Mouse (Mus musculus) left cerebral cortex, postnatal 4 days (tissue): ENCODE results near the gene C130050O18Rik. TPM values are rescaled to one million over a fixed set of nuclear protein-coding genes. Genes with fewer than 3 reads are reported as not detected.
"Not testable (repeated sequence)": the region's sequence is repeated elsewhere in the genome, so short reads cannot be mapped to it uniquely, and the experiment has no call there.

Experiments
- DNase-seq: peaks from one replicate; pipeline ENCODE4 v3.0.0-alpha.2; 2022
- intact Hi-C: fragments of 180-260 bp; cut with DNase I; formaldehyde crosslinking; loops from one replicate; pipeline ENCODE4 v1.15.1; 2025
- total RNA-seq, 2 experiments: library from RNA; stranded (reverse); gene quantifications; 2 replicates each; pipeline ENCODE4 v1.2.3; 2021

C130050O18Rik gene
- total RNA-seq, 2 experiments from 2014 or later = not detected

GRCm38 (mm10) chr5:139378986-139379629 is 26.0 kb upstream of the C130050O18Rik start:
- intact Hi-C loops = no loop called here
- peak; percentile 60 for DNase-seq

- intact Hi-C loops = no loop called here
- no peak for DNase-seq
Measured at GRCm38 (mm10) chr5:139379771-139380384, 25.2 kb upstream of the C130050O18Rik start.

- intact Hi-C loops = no loop called here
Measured at GRCm38 (mm10) chr5:139380385-139381248, 24.5 kb upstream of the C130050O18Rik start.

DNA sequence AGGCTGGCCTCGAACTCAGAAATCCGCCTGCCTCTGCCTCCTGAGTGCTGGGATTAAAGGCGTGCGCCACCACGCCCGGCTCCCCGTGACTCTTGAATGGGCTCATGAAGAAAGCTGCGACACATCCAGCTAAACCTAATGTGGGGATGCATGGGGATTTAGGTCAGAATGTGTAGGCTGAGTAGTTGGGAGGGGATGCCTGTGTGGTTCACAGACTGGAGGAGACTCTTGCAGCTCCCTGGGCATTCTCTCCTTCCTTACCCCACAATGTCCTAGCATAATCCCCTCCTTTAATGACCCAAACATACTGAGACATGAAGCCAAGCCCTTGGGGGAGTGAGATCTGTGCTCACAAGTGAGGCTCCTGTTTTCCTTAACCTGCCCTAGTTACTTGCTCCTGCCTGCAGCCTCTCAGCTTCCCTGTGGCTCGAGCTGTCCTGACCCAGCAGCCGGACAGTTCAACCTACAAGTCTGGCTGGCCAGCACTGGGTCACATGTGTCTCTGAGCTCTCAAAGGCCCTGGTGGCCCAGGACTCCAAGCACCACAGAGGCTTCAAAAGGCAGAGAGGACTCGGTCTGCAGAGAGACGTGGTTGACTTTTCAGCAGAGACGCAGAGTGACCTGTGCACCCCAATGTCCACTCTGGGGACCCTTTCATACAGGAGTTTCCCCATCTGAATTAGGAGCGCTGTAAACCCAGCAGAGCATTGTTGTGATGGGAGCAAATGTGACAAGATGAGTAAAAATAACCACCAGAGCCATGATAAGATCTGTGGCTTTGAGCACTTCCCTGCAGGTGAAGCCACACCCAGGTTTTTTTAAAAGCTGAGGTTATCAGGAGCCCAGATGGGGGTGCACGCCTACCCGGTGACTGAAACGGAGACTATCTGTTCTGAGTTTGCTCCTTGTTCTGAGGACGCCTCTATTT is 23.2 kb upstream of the C130050O18Rik start:
- no peak for DNase-seq
- intact Hi-C loops = no loop called here

More at GRCm38 (mm10) chr5:139380385-139381248, 24.5 kb upstream of the C130050O18Rik start:
- peak; percentile 91 for DNase-seq

- no peak for DNase-seq
- intact Hi-C loops = no loop called here
Measured at GRCm38 (mm10) chr5:139382760-139383159, 22.3 kb upstream of the C130050O18Rik start.

GRCm38 (mm10) chr5:139383234-139383633 is 21.8 kb upstream of the C130050O18Rik start:
- intact Hi-C loops = no loop called here
- no peak for DNase-seq

- intact Hi-C loops = no loop called here
- no peak for DNase-seq
Measured at GRCm38 (mm10) chr5:139384531-139384930, 20.5 kb upstream of the C130050O18Rik start.

GRCm38 (mm10) chr5:139386047-139386446 is 19.0 kb upstream of the C130050O18Rik start:
- intact Hi-C loops = no loop called here
- no peak for DNase-seq

DNA sequence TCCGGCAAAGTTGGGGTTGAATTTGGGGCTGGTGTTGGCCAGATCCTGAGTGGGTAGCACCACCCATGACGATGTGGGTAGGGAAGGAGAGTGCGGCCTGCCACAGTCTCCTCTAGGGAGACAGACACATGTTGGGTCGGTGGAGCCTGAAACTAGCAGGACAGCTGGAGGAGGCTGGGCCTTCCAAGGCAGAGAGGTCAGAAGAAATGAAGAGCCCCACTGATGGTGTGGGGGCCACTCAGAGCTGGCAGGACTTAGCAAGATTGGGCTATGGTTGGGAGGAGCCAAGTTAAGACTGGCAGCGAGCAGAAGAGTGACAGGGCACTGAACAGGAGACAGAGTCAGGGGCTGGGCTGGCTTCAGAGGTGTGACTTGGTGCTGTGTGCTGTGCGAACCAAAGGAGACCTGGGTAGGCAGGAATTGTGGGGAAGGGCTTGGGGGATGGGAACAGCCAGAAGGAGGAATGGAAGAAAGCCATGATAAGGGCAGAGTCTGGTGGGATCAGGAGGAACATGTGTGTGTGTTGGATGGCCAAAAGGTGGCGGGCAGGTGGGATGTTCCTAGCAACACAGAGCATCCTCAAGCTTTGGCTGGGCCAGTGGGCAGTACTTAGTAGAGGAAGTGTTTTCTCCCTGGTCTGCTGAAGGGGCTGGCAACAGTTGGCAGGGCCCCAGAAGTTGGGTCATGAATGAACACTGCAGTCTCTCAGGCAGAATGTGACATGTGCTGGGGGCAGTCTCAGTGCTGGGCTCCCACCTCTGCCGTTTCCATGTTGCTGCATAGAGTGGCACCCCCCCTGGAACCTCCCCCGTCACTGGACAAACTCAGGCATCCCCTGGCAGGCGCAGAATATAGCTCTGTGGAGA is 17.5 kb upstream of the C130050O18Rik start:
- DNase-seq = peak; percentile 77
- intact Hi-C loops = no loop called here

DNA sequence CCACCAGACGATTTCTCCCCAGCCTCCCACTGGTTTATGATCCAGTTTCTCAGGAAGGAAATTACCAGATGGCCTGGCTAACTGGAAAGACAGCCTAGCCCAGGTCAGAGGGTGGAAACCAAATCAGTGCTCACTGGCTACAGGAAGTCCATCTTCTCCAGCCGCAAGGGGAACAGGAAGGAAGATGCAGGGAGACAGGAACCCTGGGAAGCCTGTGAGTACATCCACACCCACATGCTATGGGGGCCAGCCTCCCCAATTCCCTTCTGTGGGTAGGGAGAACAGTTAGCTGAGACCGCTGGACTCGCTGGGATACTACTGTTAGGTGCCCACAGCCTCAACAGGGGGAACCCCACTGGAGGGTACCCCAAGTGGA is 16.9 kb upstream of the C130050O18Rik start:
- intact Hi-C loops = no loop called here
- no peak for DNase-seq

GRCm38 (mm10) chr5:139388694-139389675 is 16.1 kb upstream of the C130050O18Rik start:
- DNase-seq = peak; percentile 44
- intact Hi-C loops = no loop called here

- intact Hi-C loops = no loop called here
- peak; percentile 57 for DNase-seq
Measured at GRCm38 (mm10) chr5:139389676-139390061, 15.4 kb upstream of the C130050O18Rik start.

DNA sequence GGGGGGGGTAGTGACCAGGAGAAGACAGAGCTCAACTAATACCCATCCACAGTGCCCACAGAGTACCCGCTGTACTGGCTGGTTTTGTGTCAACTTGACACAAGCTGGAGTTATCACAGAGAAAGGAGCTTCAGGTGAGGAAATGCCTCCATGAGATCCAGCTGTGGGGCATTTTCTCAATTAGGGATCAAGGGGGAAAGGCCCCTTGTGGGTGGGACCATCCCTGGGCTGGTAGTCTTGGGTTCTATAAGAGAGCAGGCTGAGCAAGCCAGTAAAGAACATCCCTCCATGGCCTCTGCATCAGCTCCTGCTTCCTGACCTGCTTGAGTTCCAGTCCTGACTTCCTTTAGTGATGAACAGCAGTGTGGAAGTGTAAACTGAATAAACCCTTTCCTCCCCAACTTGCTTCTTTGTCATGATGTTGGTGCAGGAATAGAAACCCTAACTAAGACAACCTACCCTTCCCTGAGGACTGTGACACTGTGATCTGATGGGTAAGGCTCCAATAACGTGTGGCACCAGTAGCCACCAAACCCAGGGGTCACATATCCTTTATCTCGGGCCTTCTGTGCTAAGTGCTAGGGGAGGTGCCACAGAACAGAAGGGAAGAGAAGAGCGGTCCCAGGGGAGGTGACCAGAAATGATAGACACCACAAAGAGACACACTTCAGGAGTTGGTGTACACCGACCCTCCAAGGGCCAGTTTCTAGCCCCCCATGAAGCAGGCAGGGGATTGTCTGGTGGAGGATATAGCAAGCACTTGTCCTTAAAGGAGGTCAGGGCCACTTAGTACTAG is 14.6 kb upstream of the C130050O18Rik start:
- intact Hi-C loops, DNase-seq: not testable (repeated sequence)

GRCm38 (mm10) chr5:139391309-139391990 is 13.6 kb upstream of the C130050O18Rik start:
- peak; percentile 76 for DNase-seq
- intact Hi-C loops = no loop called here

GRCm38 (mm10) chr5:139392219-139393196 is 12.6 kb upstream of the C130050O18Rik start:
- DNase-seq = no peak
- intact Hi-C loops = no loop called here

DNA sequence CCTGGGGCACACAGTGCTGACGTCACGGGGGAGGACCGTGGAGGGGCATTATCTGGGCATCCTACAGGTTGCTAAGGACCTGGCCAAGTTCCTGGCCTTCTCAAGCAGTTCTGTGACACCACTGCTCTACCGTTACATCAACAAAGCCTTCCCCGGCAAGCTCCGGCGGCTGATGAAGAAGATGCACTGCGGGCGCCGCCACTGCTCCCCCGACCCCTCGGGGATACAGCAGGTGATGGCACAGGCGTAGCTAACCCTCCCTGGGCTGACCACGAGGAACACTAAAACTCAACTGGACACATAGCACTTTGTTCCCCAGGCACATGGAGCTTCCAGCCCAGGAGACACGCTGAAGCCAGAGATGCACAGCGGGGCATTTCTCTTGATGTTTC is 11.9 kb upstream of the C130050O18Rik start:
- no peak for DNase-seq
- intact Hi-C loops = no loop called here
